Mouse (Mus musculus) ES-E14 (cell line): Measurements from ENCODE around the gene Ppp1r9a.

Experiments used
- HCFC1 ChIP-seq: IDR thresholded peaks from 2 replicates; pipeline ENCODE4 v1.6.1; 2012; ENCODE audit warnings: low read length, inconsistent platforms, borderline replicate concordance; ENCODE audit not compliant: insufficient read depth
- MAFK ChIP-seq: IDR thresholded peaks from 2 replicates; pipeline ENCODE4 v1.6.1; 2014; ENCODE audit warnings: mild to moderate bottlenecking, low read depth, low read length, inconsistent platforms; ENCODE audit not compliant: insufficient read depth
- ZC3H11A ChIP-seq: IDR thresholded peaks from 2 replicates; pipeline ENCODE4 v1.6.1; 2012; ENCODE audit warnings: low read depth, mild to moderate bottlenecking, inconsistent platforms, low read length, borderline replicate concordance
- ZNF384 ChIP-seq: IDR thresholded peaks from 2 replicates; pipeline ENCODE4 v1.6.1; 2012; ENCODE audit warnings: low read depth, low read length, inconsistent platforms

- no peak for TF ChIP-seq MAFK
- no peak for TF ChIP-seq ZC3H11A
- no peak for TF ChIP-seq ZNF384
- TF ChIP-seq HCFC1 = no peak
Observed at GRCm38 (mm10) chr6:4992308-4992707, 89.6 kb downstream of the Ppp1r9a start.
